Mouse (Mus musculus) frontal cortex, adult (tissue): ENCODE data around the gene Corin.

ENCODE experiments used
- ATAC-seq: cut with Nextera tagmentation; 2 replicates; pipeline ENCODE4 v1.9.2; 2017; ENCODE audit warnings: mild to moderate bottlenecking, moderate library complexity, mixed read lengths; ENCODE audit not compliant: low TSS enrichment

The Corin gene

DNA sequence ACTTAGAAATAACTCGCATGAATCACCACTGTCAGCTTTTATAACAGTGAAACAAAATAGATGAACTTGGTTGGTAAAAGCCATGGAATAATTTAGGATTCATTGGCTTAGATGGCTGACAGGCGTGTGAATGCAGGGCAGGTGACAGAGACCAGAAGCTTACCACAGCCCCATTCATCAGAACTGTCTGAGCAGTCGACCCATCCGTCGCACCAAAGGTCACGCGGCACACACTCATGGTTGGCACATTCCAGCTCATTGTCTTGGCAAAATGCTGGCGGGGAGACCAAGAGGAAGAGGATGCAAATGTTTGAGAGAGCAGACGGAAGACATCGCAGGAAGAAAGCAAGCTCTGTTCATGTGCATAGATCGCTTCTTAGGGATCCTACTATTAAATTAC lies 173.6 kb downstream of the Corin start:
- ATAC-seq, result no peak

DNA sequence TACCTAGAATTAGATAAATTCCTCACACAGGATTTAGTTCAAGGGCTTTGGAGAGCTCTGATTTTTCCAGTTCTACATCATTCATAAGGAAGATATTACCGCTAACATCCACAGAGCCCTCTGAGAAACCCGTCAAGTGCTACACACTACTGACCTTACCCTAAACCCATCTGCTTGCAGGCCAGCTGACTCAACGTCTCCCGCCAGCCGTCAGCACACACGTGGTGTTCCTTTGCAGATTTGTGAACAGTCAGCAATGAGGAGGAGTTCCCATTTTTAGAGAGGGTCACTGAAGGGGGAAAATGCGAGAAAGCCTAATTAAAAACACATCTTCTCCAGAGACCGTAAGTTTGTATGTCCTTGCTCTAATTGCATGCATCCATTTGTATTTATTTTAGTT lies 174.8 kb downstream of the Corin start:
- ATAC-seq, result no peak

DNA sequence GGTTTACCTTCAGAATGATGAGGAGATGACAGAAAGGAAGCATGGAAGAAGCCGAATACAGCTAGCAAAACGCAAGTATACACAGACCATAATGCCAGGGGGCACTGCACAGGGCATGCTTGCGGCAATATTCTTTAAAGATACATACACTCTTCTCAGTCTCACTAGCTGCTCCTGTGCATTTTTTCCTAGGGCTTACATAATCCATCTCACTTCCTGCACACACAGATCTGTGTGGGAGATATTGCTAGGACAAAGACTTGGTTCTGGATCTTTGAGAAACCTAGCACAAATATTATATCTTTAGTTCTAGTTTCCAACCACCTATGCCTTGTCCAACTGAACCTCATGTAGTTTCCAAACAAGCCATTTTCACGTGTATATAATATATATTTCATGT lies 189.0 kb downstream of the Corin start:
- ATAC-seq, result peak; percentile 98

DNA sequence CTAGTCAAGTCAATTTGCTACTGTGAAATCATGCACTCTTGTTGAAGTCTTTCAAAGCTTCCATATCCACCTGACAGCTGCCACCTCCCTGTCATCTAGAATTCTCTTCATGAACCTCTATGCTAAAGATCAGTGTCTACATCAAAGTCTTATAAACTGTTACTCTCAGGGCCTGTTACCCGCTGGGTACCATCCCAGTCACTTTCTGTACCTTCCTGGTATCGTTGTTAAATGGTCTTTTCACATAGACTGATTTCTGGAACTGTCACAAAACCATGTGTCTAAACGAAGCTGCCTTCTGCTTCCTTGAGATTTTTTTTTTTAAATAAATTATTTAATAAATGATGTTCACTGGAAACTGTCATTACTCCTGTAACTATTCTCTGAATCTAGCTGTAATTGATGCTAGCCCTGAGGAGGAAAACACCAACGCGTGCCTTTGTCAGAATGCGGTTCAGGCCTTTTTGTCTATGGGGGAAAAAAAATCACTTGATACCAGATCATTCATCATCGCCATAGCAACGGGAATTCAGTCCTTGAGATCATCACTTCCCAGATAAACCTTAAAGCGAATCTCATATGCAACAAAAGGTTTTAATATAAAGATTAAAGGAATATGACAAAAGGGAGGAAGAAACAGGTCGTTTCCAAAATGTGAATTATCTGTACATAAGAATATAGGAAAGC lies 205.7 kb downstream of the Corin start:
- no peak for ATAC-seq

DNA sequence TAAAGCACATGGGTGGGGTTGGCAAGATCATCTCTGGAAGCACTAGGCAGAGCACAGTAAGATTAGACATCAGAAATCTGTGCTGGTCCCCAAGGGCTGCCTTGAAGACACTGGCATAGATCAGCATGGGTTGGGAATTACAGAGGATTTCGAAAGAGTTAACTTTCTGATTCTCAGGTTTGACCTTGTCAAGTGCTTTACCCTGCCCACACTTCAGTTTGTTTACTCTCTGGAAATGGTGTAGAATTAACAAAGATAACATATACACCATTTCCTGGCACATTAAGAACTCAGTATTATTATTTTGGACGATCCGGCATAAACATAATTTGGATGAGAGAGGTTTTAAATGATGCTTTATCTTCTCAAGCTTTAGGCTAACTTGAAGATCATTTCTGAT lies 219.2 kb downstream of the Corin start:
- no peak for ATAC-seq

DNA sequence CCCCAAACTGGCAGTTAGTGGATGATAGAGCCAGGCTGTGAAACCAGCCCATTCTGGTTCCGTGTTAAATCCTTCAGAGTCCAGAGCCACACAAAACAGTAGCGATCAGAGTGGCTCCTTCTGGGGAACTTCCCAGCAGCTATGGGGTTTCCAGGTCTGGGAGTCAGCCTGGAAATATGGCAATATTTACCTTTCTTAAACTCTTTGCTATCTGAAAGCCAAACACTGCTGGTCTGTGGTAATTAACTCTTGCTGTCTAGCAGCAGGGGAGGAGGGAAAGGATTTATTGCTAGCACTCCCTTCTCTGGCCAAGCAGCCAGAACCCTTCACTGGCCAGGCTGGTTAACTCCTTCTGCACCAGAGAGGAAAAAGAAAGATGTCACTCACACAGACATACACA lies 221.4 kb downstream of the Corin start:
- no peak for ATAC-seq

DNA sequence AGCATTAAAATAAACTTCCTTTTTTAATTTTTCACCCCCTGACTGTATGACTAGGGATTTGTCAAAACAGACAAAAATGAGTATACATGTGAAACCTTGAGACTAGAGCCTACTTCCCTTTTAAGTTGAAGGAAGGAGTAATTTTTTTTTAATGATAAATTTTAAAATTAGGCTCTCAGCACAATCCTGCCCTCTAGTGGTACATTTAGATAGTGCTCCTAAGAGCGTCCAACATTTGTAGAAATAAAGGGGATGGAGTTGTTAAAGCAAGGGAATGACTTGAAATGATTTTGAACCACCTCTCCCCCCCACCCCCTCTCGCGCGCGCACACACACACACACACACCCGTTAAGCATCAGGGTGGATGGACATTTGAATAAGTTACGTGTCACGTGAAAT lies 234.6 kb downstream of the Corin start:
- ATAC-seq, result peak; percentile 50; the same call in 1 of the 2 replicates

DNA sequence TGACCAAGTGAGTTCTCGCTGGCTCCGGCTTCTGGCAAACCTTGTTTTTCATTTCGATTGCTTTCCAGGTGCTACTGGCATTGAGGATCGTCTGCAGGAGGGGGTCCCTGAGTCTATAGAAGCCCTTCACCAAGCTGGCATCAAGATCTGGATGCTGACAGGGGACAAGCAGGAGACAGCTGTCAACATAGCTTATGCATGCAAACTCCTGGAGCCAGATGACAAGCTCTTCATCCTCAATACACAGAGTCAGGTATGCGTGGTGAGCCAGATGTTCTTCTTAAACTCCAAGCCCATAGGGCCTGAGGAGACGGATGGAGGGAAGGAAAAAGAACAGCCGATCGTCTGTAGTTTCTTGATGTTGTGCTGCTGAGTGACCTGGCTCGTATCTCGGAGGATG lies 235.1 kb downstream of the Corin start:
- ATAC-seq, result no peak

DNA sequence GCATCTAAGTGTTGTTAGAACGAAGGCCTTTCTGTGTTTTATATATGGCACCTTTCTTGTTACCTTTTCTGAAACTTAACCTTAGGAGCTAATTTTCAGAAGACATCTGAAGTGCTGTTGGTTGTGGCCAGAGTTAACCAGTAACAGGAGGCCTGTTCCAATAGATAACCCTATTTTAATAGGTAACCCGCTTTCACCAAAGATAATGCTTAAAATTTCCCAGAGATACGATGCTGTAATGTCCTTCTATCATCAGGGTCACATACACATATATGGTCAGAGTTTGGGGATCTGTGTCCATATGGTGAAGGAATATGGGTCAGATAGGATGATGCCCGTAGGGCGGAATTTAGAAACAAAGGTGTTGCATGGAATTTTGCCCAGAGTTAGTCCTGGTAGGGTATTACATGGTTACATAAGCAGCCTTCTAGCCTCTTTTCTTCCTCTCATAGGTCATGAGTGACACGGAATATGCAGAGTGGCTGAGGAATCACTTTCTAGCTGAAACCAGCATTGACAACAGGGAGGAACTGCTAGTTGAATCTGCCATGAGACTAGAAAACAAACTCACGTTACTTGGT lies 237.2 kb downstream of the Corin start:
- ATAC-seq, result no peak

DNA sequence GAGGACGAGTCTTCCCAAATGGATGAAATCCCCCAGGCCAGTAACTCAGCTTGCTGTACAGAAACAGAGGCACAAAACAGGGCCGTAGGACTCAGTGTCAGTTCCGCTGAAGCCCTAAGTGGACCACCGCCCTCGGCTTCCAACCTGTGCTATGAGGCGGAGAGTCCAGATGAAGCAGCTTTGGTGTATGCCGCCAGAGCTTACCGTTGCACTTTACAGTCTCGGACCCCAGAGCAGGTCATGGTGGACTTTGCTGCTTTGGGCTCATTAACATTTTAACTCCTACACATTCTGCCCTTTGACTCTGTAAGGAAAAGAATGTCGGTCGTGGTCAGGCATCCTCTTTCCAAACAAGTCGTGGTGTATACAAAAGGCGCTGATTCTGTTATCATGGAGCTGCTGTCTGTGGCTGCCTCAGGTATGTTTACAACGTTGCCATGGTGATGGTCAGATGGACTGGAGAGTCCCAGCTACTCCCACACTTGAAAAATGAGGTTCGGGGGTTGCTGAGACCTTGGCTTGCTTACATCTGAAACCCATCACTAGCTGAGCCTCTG lies 240.0 kb downstream of the Corin start:
- ATAC-seq, result no peak

DNA sequence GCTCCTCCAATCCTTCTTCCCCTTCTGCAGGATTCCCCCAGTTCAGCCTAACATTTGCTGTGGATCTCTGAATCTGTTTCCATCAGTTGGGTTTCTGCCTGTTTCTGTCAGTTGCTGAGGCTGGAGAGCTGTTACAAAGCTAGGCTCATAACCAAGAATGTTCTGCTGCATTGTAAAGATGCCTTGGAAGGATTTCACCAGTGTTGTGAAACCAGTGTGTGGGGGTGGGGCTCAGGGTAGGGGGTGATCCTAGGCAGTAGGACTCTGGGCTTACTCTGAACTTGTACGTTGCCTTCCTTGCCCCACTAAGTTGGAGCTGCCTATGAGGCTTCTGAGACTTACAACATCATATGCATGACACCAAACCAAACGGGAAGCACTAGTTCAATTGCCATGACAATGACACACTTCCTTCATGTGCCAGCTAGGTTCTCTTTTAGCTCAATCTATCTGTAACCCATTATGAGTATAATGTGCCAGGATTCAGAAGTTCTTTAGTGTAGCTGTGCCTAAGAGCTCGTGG lies 242.4 kb downstream of the Corin start:
- no peak for ATAC-seq

DNA sequence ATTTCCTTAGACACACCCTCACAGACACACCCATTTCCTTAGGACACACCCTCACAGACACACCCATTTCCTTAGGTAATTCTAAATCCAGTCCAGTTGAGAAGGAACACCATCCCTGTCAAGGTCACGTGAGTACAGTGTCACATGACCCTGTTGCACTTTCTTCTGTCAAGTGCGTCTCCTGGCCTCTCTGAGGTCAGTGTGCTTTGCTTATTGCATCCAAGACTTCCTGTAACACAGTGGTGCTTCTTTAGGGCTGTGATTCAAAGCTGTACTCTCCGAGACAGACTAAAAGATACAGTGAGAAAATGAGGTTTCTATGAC lies 245.0 kb downstream of the Corin start:
- no peak for ATAC-seq

DNA sequence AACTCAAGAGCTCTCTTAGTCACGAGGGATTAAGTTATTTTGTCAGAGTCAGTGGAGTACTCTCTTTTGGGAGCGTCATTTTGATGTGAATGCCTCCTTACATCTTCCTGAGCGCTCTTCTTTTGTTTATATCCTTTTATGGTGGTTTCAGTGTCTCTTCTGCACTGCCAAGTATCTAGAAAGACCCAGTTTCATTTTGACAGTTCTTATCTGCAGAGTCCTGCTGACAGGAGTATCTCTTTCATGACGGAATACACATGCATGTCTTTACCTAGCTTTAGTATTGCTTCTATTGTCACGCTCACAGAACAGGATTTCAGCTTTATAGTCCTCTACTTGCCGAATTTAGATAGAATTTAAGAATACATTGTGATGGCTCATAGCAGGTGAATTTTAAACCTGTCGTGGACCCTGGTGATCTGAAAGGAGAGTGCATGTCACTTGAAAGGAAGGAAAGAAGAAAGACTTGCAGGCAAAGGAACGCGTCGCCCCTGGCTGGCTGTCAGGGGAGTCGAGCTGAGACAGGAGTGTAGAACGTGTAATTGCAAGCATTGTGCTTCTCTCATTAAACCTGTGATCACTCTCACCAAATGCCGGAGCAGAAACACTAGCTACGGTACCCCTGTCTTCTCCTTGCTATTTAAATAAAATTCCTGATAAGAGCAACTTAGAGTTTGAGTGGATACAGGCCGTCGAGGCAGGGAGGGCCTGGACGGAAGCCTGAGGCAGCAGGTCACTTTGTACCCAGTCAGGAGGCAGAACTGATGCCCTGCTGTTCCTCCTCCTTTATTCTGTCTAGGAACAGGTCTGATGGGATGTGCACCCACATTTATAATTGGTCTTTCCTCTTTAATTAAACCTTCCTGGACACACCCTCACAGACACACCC lies 245.6 kb downstream of the Corin start:
- peak; percentile 25; the same call in 1 of the 2 replicates for ATAC-seq

DNA sequence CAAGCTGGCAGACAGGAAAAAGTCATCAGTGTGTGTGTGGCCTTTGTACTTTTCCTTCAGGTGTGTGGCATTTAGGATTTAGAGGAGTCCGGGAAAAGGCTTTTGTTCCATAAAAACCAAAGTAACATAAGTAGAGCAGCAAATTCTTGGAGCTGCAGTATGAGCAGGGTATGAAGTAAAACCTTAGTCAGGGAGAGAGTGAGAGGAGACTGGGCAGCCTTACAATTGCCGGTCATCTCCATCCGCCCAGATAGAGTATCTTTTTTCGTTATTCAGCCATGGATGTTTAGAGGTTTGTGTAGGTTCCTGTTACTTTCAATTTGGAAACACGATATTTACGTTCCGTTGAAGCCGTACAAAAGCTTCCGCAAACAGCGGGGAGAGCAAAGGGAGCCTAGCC lies 247.2 kb downstream of the Corin start:
- peak; percentile 72 for ATAC-seq

DNA sequence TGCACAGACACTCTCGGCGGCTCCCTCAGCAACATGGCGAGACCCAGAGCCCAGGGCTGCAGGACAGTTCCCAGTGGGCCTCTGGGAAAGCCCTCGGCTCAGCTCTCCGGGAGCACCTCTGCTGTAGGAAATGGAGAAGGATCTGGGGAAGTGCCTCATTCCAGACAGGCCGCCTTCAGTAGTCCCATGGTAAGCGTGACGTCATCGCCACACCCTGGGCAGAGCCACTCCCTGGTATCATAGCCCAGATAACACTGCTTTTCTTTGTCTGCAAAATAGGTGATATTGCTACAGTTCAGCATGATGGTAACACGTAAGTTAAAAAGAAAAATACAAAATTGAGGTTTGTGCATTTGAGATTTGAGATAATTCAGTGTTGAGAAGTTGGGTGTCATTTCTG lies 249.3 kb downstream of the Corin start:
- no peak for ATAC-seq

DNA sequence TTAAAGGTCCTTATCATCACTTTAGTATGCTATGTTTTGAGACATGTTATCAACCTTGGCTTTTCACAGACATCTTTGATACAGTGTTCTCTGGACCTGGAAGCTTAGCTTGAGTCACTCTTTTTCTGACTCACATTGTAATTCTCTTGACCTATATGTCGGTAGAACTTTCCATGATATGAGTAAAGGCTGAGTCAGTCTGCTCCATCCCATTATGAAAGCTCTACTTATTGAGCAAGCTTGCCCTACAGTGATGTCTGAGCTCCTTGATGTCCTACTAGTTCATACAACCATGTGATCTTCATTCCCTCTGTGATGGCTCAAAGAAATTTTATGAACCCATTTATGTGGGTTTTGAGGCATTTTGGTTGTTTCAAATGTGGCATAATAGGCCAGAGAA lies 254.1 kb downstream of the Corin start:
- no peak for ATAC-seq
